Mouse (Mus musculus): ENCODE results near the gene Rnpc3.
"Not testable (repeated sequence)": the region's sequence is repeated elsewhere in the genome, so short reads cannot be mapped to it uniquely, and the experiment has no call there.

Rnpc3 gene

GRCm38 (mm10) chr3:113629606-113630359 lies at the start of gene Rnpc3:
Gene Rnpc3, minus strand, starts transcription at chr3:113630149.
- peak; percentile 92 to 97 for DNase-seq (ENCODE audit: low spot score in 2 of 2)

GRCm38 (mm10) chr3:113656940-113657339 lies 27.0 kb upstream of the Rnpc3 start:
- DNase-seq (ENCODE audit: low spot score in 2 of 2) = peak in 1 of 2 experiments; percentile 23

- no peak for DNase-seq (ENCODE audit: low spot score in 2 of 2)
Observed at GRCm38 (mm10) chr3:113654335-113654734, 24.4 kb upstream of the Rnpc3 start.

GRCm38 (mm10) chr3:113651386-113651785 lies 21.4 kb upstream of the Rnpc3 start:
- not testable (repeated sequence) for DNase-seq (ENCODE audit: low spot score in 2 of 2)

- DNase-seq (ENCODE audit: low spot score in 2 of 2) = no peak
Observed at GRCm38 (mm10) chr3:113639545-113639944, 9.6 kb upstream of the Rnpc3 start.

GRCm38 (mm10) chr3:113634220-113634619 lies 4.3 kb upstream of the Rnpc3 start:
- DNase-seq (ENCODE audit: low spot score in 2 of 2) = no peak

GRCm38 (mm10) chr3:113631611-113632010 lies 1.7 kb upstream of the Rnpc3 start:
- no peak for DNase-seq (ENCODE audit: low spot score in 2 of 2)

- DNase-seq (ENCODE audit: low spot score in 2 of 2) = no peak
Observed at GRCm38 (mm10) chr3:113630564-113630963, 615 bp upstream of the Rnpc3 start.

- DNase-seq (ENCODE audit: low spot score in 2 of 2) = no peak
Observed at GRCm38 (mm10) chr3:113606599-113606998, 23.4 kb downstream of the Rnpc3 start, which contains the start of gene Amy1. Gene Amy1, minus strand, starts transcription at chr3:113606699.

GRCm38 (mm10) chr3:113590844-113591243 lies 39.1 kb downstream of the Rnpc3 start:
- DNase-seq (ENCODE audit: low spot score in 2 of 2) = no peak

GRCm38 (mm10) chr3:113574578-113574977 lies 55.4 kb downstream of the Rnpc3 start:
- no peak for DNase-seq (ENCODE audit: low spot score in 2 of 2)

- DNase-seq (ENCODE audit: low spot score in 2 of 2) = no peak
Observed at GRCm38 (mm10) chr3:113574138-113574537, 55.8 kb downstream of the Rnpc3 start.

GRCm38 (mm10) chr3:113572158-113572557 lies 57.8 kb downstream of the Rnpc3 start:
- no peak for DNase-seq (ENCODE audit: low spot score in 2 of 2)

Data from cerebellum, postnatal 4 days (tissue).